25 mouse cellular contexts compared by ENCODE assay signal in the genomic region with DNA sequence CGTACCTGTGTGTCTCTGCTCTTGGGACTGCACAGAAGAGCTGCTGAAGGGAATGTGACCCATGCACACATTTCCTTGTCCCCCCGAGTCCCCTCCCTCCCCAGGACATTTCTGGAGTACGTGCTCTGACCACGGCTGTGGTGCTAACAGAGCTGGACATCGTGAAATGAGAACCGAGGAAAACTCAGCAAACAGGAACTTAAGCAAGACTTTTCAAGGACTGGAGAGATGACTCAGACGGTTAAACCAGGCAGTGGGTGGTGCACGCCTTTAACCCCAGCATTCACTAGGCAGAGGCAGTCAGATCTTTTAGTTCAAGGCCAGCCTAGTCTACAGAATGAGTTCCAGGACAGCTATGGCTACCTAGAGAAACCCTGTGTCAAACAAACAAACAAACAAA. TPM values are rescaled to one million over a fixed set of nuclear protein-coding genes. Genes with fewer than 3 reads are reported as not detected.
DNase-seq lines count a peak whose midpoint lies in the region; ATAC-seq lines count a peak whose summit lies in the region.
"Had no signal": no experiment of that assay in that cellular context is flagged by ENCODE, and none has a peak within 500 bp of the region (broad histone marks: within the 10 kb centered on the region; RNA-seq: fewer than 3 reads in every experiment).

No protein-coding gene starts in this region.

- no peak overlapping the region for H3K9ac ChIP-seq in hindbrain, embryonic 11.5 days (ENCODE audit: low read depth, low read length)
- H3K9ac ChIP-seq in hindbrain, embryonic 14.5 days: no peak overlapping the region
- H3K9ac ChIP-seq: forebrain, postnatal 0 days; limb, embryonic 12.5 days; liver, embryonic 15.5 days; lung, embryonic 14.5 days; neural tube, embryonic 12.5 days had no signal

- no peaks in the 10 kb centered on the region for H3K27me3 ChIP-seq in hindbrain, embryonic 11.5 days (ENCODE audit: control insufficient read depth, insufficient read depth, low read length)
- H3K27me3 ChIP-seq in hindbrain, embryonic 14.5 days (ENCODE audit: control insufficient read depth, insufficient read depth, low read length): no peaks in the 10 kb centered on the region
- H3K27me3 ChIP-seq: neural tube, embryonic 12.5 days had no signal

- no peak for DNase-seq in hindbrain, embryonic 11.5 days (ENCODE audit: low spot score)
- DNase-seq in hindbrain, embryonic 14.5 days (ENCODE audit: low spot score): no peak
- DNase-seq in 416B (ENCODE audit: low read depth): peak; percentile 85
- DNase-seq in frontal cortex, postnatal 25 days (ENCODE audit: low spot score in 2 of 2): no peak
- DNase-seq: adrenal gland, postnatal 25 days; cerebellum, adult 2 months; forebrain, postnatal 0 days; gastrocnemius, postnatal 10 days; heart, postnatal 36 days; kidney, adult 11 months; kidney, postnatal 14 days; lung, embryonic 14.5 days; lung, postnatal 14 days; right cerebral cortex, postnatal 14 days had no signal

- H3K27ac ChIP-seq in hindbrain, embryonic 11.5 days (ENCODE audit: low read depth, low read length): peak overlapping the region; percentile 67; the same call in 1 of the 2 replicates
- H3K27ac ChIP-seq in hindbrain, embryonic 14.5 days: no peak overlapping the region
- H3K27ac ChIP-seq: limb, embryonic 12.5 days; liver, embryonic 15.5 days; neural tube, embryonic 12.5 days had no signal

- no peak overlapping the region for H3K4me2 ChIP-seq in hindbrain, embryonic 11.5 days (replicated peaks; ENCODE audit: low read depth, low read length)
- no peak overlapping the region for H3K4me2 ChIP-seq in hindbrain, embryonic 14.5 days (replicated peaks)
- H3K4me2 ChIP-seq: heart, embryonic 11.5 days; liver, embryonic 15.5 days; lung, embryonic 14.5 days had no signal

- no peak for ATAC-seq in hindbrain, embryonic 11.5 days (ENCODE audit: low FRiP score)
- no peak for ATAC-seq in hindbrain, embryonic 14.5 days (ENCODE audit: low FRiP score)
- ATAC-seq in granulocyte monocyte progenitor cell, adult 5-6 weeks (replicated peaks; ENCODE audit: poor library complexity, severe bottlenecking): peak; percentile 41
- peak; percentile 38 for ATAC-seq in megakaryocyte progenitor cell, adult 5-6 weeks (replicated peaks; ENCODE audit: poor library complexity)
- ATAC-seq: forebrain, postnatal 0 days; inflammation-experienced regulatory T-cells, adult 6 months; midbrain, embryonic 16.5 days had no signal

- WGBS in hindbrain, embryonic 11.5 days: 79% methylated on average over 8 of the region's 8 CpGs
- WGBS in hindbrain, embryonic 14.5 days: 88% methylated on average over 8 of the region's 8 CpGs

- H3K36me3 ChIP-seq in hindbrain, embryonic 11.5 days (ENCODE audit: control insufficient read depth, insufficient read depth, low read length): no peaks in the 10 kb centered on the region
- no peaks in the 10 kb centered on the region for H3K36me3 ChIP-seq in hindbrain, embryonic 14.5 days (replicated peaks; ENCODE audit: control insufficient read depth, insufficient read depth)
- H3K36me3 ChIP-seq: G1E; limb, embryonic 12.5 days; liver, embryonic 15.5 days; neural tube, embryonic 12.5 days had no signal

- H3K9me3 ChIP-seq in hindbrain, embryonic 11.5 days (ENCODE audit: control insufficient read depth, low read length): no peaks in the 10 kb centered on the region
- no peaks in the 10 kb centered on the region for H3K9me3 ChIP-seq in hindbrain, embryonic 14.5 days (ENCODE audit: control insufficient read depth, low read length)
- H3K9me3 ChIP-seq: limb, embryonic 12.5 days; liver, embryonic 15.5 days; neural tube, embryonic 12.5 days had no signal

- H3K4me1 ChIP-seq in hindbrain, embryonic 11.5 days (replicated peaks; ENCODE audit: control insufficient read depth, insufficient read depth, low read length): peaks cover 6% of the 10 kb centered on the region
- peaks cover 28% of the 10 kb centered on the region for H3K4me1 ChIP-seq in hindbrain, embryonic 14.5 days (replicated peaks; ENCODE audit: control insufficient read depth, insufficient read depth, low read length)

- no peak overlapping the region for H3K4me3 ChIP-seq in hindbrain, embryonic 11.5 days (ENCODE audit: low read depth, low read length)
- no peak overlapping the region for H3K4me3 ChIP-seq in hindbrain, embryonic 14.5 days (replicated peaks; ENCODE audit: low read length)
- H3K4me3 ChIP-seq: erythroblast, embryonic 14.5 days; limb, embryonic 12.5 days; liver, embryonic 15.5 days; megakaryocyte, embryonic 14.5 days had no signal

RNA-seq across cellular contexts. Expression of gene Spsb4, which starts 1.5 kb away (rescaled TPM):
- 85.4 and 99.3 TPM in 2 replicates for polyA plus RNA-seq in hindbrain, embryonic 11.5 days (2014; fragmentation: Nextera tagmentation; extraction: Ambion mirVana)
- 26.6 and 34.0 TPM in 2 replicates for polyA plus RNA-seq in hindbrain, embryonic 14.5 days (2014; fragmentation: Nextera tagmentation; extraction: Ambion mirVana)
- total RNA-seq in granulocyte monocyte progenitor cell, adult 5-6 weeks (2014; fragmentation: Nextera tagmentation): 3.1 and 3.9 TPM in 2 replicates
- 5.5 and 6.1 TPM in 2 replicates for total RNA-seq in granulocyte monocyte progenitor cell, adult 5-6 weeks (2017)
- total RNA-seq in megakaryocyte progenitor cell, adult 5-6 weeks (2015): 2.7 and 4.2 TPM in 2 replicates
- 2.0 and 2.5 TPM in 2 replicates for total RNA-seq in megakaryocyte progenitor cell, adult 5-6 weeks (2017)
- total RNA-seq: G1E had no signal
- polyA plus RNA-seq: G1E had no signal

Comparison
In these comparisons a context has a peak if more than half of its experiments do, and no peak if none do; other contexts are left out.
1. ATAC-seq: peak in granulocyte monocyte progenitor cell, adult 5-6 weeks (single experiment) and megakaryocyte progenitor cell, adult 5-6 weeks (single experiment); none in hindbrain, embryonic 11.5 days (single experiment) and hindbrain, embryonic 14.5 days (single experiment).